Mouse (Mus musculus): Measurements from ENCODE around the gene Josd2.

Gene Josd2

GRCm38 (mm10) chr7:44441648-44442109, 26.1 kb upstream of the Josd2 start:
- CTCF ChIA-PET, result interaction anchor here in 2 of 4 experiments (0.5 to 2.0 kb wide), 2 partner anchors 11 to 649 kb away, joined by 5 to 8 read pairs; no protein-coding TSS in a partner anchor
- POLR2A ChIA-PET, result interaction anchor here (0.6 to 2.1 kb wide), 11 partner anchors 8 to 761 kb away, joined by 3 to 7 read pairs (median 3); partner anchors contain the start of genes 1700008O03Rik (in 1 of the 4) and Klk1 (in 1 of the 4)

- ChIA-PET CTCF (interaction anchor here in 3 of 4 experiments (0.5 to 2.0 kb wide), 5 partner anchors 12 to 650 kb away, joined by 3 to 8 read pairs (median 4); no protein-coding TSS in a partner anchor), POLR2A (interaction anchor here in 3 of 4 experiments (0.6 to 2.1 kb wide), 19 partner anchors 9 to 762 kb away, joined by 3 to 7 read pairs (median 4); partner anchors contain the start of genes Emc10 (in 1 of the 3), Fam71e1 (in 1 of the 3), Josd2 (in 1 of the 3) and Klk1 (in 1 of the 3))
These were observed 25.4 kb upstream of the Josd2 start for GRCm38 (mm10) chr7:44442407-44442821.

- ChIA-PET POLR2A (interaction anchor here in 3 of 4 experiments (0.5 to 1.6 kb wide), 7 partner anchors 13 to 69 kb away, joined by 3 to 7 read pairs (median 3); partner anchors contain the start of genes Josd2 (in 2 of the 3), Emc10 (in 1 of the 3) and Fam71e1 (in 1 of the 3)), CTCF (interaction anchor here in 1 of 4 experiments (1.3 kb wide), 1 partner anchor 45 kb away, joined by 3 read pairs; no protein-coding TSS in a partner anchor)
These were observed 24.3 kb upstream of the Josd2 start for GRCm38 (mm10) chr7:44443268-44444173.

GRCm38 (mm10) chr7:44444886-44445527, 22.8 kb upstream of the Josd2 start:
- POLR2A ChIA-PET, result interaction anchor here in 2 of 4 experiments (1.2 to 1.4 kb wide), 4 partner anchors 9 to 40 kb away, joined by 3 to 4 read pairs (median 4); partner anchors contain the start of genes Josd2 (in 1 of the 2) and Lrrc4b (in 1 of the 2)
- CTCF ChIA-PET, result interaction anchor here in 3 of 4 experiments (0.6 to 1.4 kb wide), 4 partner anchors 15 to 84 kb away, joined by 3 to 8 read pairs (median 4); no protein-coding TSS in a partner anchor

- POLR2A ChIA-PET, result interaction anchor here in 3 of 4 experiments (0.5 to 1.4 kb wide), 7 partner anchors 9 to 169 kb away, joined by 3 to 5 read pairs (median 4); partner anchors contain the start of genes Josd2 (in 1 of the 3) and Lrrc4b (in 1 of the 3)
These were observed 22.3 kb upstream of the Josd2 start for GRCm38 (mm10) chr7:44445528-44445923.

GRCm38 (mm10) chr7:44446070-44446855, 21.5 kb upstream of the Josd2 start:
- ChIA-PET CTCF (interaction anchor here in 3 of 4 experiments (0.6 to 1.4 kb wide), 6 partner anchors 16 to 1707 kb away, joined by 3 to 8 read pairs (median 4); no protein-coding TSS in a partner anchor), POLR2A (interaction anchor here in 2 of 4 experiments (0.5 to 1.4 kb wide), 6 partner anchors 10 to 170 kb away, joined by 3 to 5 read pairs (median 4); partner anchors contain the start of gene Lrrc4b (in 1 of the 2))

More at GRCm38 (mm10) chr7:44445528-44445923, 22.3 kb upstream of the Josd2 start:
- CTCF ChIA-PET, result interaction anchor here in 3 of 4 experiments (0.6 to 1.4 kb wide), 6 partner anchors 16 to 179 kb away, joined by 3 to 8 read pairs (median 4); no protein-coding TSS in a partner anchor

GRCm38 (mm10) chr7:44453256-44453655, 14.5 kb upstream of the Josd2 start:
- POLR2A ChIA-PET, result interaction anchor here in 2 of 4 experiments (0.7 to 1.1 kb wide), 3 partner anchors 39 to 93 kb away, joined by 3 to 10 read pairs (median 3); no protein-coding TSS in a partner anchor
- CTCF ChIA-PET, result no interaction called here

- POLR2A ChIA-PET, result no interaction called here
- CTCF ChIA-PET, result no interaction called here
These were observed 11.5 kb upstream of the Josd2 start for GRCm38 (mm10) chr7:44456302-44456701.

- ChIA-PET POLR2A (interaction anchor here in 2 of 4 experiments (1.1 to 1.5 kb wide), 3 partner anchors 11 to 37 kb away, joined by 3 read pairs; partner anchors contain the start of genes Emc10 (in 1 of the 2) and Fam71e1 (in 1 of the 2)), CTCF (interaction anchor here in 3 of 4 experiments (0.6 to 1.7 kb wide), 5 partner anchors 25 to 356 kb away, joined by 3 to 10 read pairs (median 4); partner anchors contain the start of gene Nup62 (in 1 of the 3))
These were observed 7.7 kb upstream of the Josd2 start for GRCm38 (mm10) chr7:44460067-44460466.

GRCm38 (mm10) chr7:44460767-44461502, 6.8 kb upstream of the Josd2 start:
- CTCF ChIA-PET, result interaction anchor here in 3 of 4 experiments (0.5 to 1.7 kb wide), 7 partner anchors 24 to 994 kb away, joined by 3 to 5 read pairs (median 4); no protein-coding TSS in a partner anchor
- POLR2A ChIA-PET, result interaction anchor here in 3 of 4 experiments (0.6 to 1.5 kb wide), 7 partner anchors 12 to 201 kb away, joined by 3 to 5 read pairs (median 3); partner anchors contain the start of genes Emc10 (in 1 of the 3) and Fam71e1 (in 1 of the 3)

GRCm38 (mm10) chr7:44461503-44462217, 6.1 kb upstream of the Josd2 start:
- ChIA-PET CTCF (interaction anchor here in 3 of 4 experiments (0.6 to 0.9 kb wide), 4 partner anchors 23 to 164 kb away, joined by 3 read pairs; no protein-coding TSS in a partner anchor), POLR2A (interaction anchor here in 3 of 4 experiments (0.6 to 1.4 kb wide), 5 partner anchors 78 to 202 kb away, joined by 3 to 5 read pairs (median 3); partner anchors contain the start of gene Syt3 (in 1 of the 3))

GRCm38 (mm10) chr7:44462218-44463055, 5.3 kb upstream of the Josd2 start:
- CTCF ChIA-PET, result interaction anchor here (0.6 to 1.1 kb wide), 6 partner anchors 23 to 204 kb away, joined by 3 to 4 read pairs (median 3); no protein-coding TSS in a partner anchor
- POLR2A ChIA-PET, result interaction anchor here in 3 of 4 experiments (0.6 to 1.5 kb wide), 15 partner anchors 9 to 1282 kb away, joined by 3 to 7 read pairs (median 3); partner anchors contain the start of genes Emc10 (in 2 of the 3), Fam71e1 (in 2 of the 3) and Syt3 (in 1 of the 3)

- ChIA-PET POLR2A (interaction anchor here (0.6 to 1.5 kb wide), 18 partner anchors 8 to 1282 kb away, joined by 3 to 7 read pairs (median 3); partner anchors contain the start of genes Emc10 (in 2 of the 4) and Fam71e1 (in 2 of the 4)), CTCF (interaction anchor here in 3 of 4 experiments (0.6 to 1.1 kb wide), 8 partner anchors 17 to 204 kb away, joined by 3 to 12 read pairs (median 4); no protein-coding TSS in a partner anchor)
These were observed 4.7 kb upstream of the Josd2 start for GRCm38 (mm10) chr7:44463056-44463425.

Data from embryonic stem cell, embryonic (primary cell).